Mouse (Mus musculus): ENCODE measurements at regions not wholly inside any gene's neighbourhood (a gene's known extent, or its start where the extent isn't known, plus 50 kb on each side); places are given as distances from the start of the nearest gene placed in this dataset.

DNA sequence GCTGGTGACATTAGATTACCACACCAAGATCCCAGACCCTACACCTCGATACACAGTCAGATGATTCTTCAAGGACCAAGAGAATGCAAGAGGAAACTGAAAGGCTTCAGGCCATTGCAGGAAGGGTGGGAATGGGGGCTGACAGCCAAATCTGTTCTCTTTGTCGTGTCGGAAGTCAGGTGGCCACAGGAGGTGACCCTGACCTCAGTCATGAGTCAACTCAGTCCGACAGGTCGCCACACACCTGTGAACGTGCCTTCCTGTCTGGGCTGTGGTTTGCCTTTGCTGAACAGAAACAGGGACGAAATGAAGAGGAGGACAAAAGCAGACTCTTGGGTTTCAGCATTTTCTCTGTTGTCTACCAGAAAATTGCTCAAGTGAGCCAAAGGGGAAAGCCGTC is 318.3 kb upstream of the Gm26657 start:
- no peak for DNase-seq

- no peak for DNase-seq
Measured at GRCm38 (mm10) chr4:56419122-56419913, 320.6 kb upstream of the Gm26657 start.

DNA sequence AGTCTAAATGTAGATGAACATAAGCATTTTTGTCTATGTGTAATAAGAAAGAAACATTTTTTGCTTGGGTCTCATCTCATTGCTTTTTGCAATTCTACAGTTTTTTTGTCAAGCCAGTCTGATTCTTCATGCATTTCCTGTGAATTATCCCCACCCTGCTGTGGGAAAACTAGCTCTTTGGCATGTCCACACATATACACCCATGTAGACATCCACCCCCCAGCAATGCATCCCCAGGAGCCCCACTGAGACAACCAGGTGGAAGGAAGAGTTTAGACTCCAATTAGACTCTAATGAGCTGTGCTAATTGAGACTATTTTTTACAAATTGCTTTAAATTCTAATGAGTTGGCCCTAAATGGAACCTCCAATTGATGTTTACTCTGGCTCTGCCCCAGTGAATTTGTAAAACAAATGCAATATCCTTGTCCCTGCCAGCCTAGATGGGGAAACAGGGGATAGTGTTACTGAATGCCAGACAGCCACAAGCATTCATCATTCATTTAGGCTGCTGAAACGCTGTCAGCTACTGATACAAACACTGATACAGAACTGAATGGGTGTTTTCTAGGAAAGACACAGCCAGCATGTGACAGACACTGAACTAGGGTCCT is 328.7 kb upstream of the Gm26657 start:
- no peak for DNase-seq

GRCm38 (mm10) chr4:56393793-56394192 is 346.1 kb upstream of the Gm26657 start:
- DNase-seq: no peak

GRCm38 (mm10) chr4:56387051-56387450 is 352.8 kb upstream of the Gm26657 start:
- DNase-seq: peak; percentile 34

- no peak for DNase-seq
Measured at GRCm38 (mm10) chr4:56375745-56376144, 364.1 kb upstream of the Gm26657 start.

GRCm38 (mm10) chr4:56374466-56374865 is 365.4 kb upstream of the Gm26657 start:
- DNase-seq: no peak

- no peak for DNase-seq
Measured at GRCm38 (mm10) chr4:56373746-56374145, 366.1 kb upstream of the Gm26657 start.

DNA sequence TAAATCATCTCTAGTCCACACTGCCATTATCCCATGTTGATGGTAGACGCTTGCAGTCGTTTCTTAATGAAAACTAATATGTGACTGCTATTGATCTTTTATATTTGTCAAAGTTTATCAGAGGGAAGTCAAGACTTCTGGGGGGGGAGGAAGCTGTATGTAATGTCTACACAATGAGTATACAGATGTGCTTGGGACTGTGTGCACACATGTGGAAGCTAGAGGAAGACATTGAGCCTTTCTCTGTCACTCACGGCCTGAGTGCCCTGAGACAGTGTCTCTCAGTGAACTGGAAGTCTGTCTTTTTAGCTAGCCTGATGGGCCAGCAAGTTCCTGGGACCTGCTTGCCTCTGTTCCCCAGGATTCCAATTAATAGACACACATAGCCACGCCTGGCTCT is 366.7 kb upstream of the Gm26657 start:
- DNase-seq: no peak

DNA sequence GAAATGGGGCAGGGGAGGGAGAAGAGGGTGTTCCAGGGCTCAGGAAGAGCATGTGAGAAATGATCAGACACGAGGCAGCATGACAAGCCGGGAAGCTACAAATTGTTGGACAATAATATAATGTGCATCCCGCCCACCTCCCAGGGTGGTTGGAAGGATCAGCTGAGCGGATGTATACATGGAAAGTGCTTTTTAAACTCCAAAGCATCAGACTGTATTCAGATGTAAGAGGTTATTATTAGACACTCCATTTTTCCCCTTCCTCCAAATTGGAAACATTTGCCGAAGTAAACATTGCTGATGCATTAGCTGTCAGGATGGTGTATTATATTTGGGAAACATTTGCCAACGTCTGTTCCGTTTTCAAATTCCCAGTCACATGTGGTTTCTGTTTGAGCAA is 367.2 kb upstream of the Gm26657 start:
- DNase-seq: peak; percentile 50

GRCm38 (mm10) chr4:56364594-56364993 is 375.3 kb upstream of the Gm26657 start:
- DNase-seq: no peak

- DNase-seq: peak; percentile 16
Measured at GRCm38 (mm10) chr4:56362121-56362520, 377.7 kb upstream of the Gm26657 start.

GRCm38 (mm10) chr4:56349216-56349615 is 390.7 kb upstream of the Gm26657 start:
- no peak for DNase-seq

DNA sequence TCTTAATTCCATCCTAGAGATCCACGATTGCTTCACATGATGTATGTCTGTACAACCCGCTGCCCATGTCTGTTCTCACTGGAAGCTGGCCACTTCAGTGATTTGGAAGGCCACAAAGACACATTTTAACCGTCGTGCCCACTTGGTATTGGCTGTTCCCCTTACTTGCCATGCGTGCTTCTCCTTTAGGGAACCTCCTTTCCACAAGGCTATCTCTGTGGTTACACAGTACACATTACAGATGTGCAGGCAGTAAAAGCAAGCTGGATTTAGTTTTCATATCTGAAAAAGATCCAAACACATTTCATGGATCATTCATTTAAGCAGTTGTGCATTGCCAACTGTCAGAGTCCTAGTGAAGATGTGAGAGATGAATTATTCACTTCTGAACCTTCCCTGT is 414.7 kb upstream of the Gm26657 start:
- no peak for DNase-seq

- no peak for DNase-seq
Measured at GRCm38 (mm10) chr4:56319134-56319533, 420.7 kb upstream of the Gm26657 start.

- peak; percentile 14 for DNase-seq
Measured at GRCm38 (mm10) chr4:56305664-56306330, 434.1 kb upstream of the Gm26657 start.

GRCm38 (mm10) chr4:56304275-56304674 is 435.6 kb upstream of the Gm26657 start:
- no peak for DNase-seq

GRCm38 (mm10) chr4:56287980-56288379 is 451.9 kb upstream of the Gm26657 start:
- DNase-seq: no peak

- peak; percentile 8 for DNase-seq
Measured at GRCm38 (mm10) chr4:56284490-56284889, 455.4 kb upstream of the Gm26657 start.

GRCm38 (mm10) chr4:56275836-56276235 is 464.0 kb upstream of the Gm26657 start:
- DNase-seq: no peak

DNA sequence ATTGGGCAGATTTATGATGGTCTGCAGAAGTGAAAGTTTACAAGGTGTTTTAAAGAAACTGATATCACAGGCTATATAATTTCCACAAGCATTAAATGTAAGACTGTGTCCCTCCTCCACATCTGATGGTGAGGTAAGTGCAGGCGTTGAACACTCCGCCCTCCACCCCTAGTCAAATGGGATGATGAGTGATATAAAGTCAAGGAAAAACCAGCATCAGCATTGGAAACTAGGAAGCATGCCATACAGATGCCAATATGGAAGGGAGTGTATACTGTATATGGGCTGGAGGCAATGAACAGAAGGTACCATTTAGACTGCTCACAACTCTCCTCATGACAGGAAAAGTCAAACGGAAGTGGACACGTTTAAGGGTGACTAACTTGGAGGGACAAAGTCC is 468.5 kb upstream of the Gm26657 start:
- no peak for DNase-seq

GRCm38 (mm10) chr4:56264626-56265025 is 475.2 kb upstream of the Gm26657 start:
- DNase-seq: no peak

DNA sequence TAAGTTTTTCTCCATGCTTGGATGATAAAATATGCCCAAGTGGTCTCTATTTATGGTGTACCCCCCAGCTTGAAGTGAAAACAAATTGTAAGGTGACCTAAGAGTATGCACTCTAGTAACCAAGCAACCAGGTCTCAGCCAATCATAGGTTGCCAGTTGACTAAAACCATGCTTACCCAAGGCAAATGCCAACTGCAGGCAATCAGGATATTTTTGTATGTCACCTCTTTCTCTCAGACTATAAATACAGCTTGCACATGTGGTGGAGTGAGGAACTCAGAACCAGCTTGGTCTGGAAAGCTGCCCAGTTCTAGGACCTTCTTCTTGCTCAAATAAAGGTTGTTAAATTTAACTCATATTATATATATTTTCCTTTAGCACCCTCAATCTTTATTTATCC is 476.0 kb upstream of the Gm26657 start:
- DNase-seq: no peak

DNA sequence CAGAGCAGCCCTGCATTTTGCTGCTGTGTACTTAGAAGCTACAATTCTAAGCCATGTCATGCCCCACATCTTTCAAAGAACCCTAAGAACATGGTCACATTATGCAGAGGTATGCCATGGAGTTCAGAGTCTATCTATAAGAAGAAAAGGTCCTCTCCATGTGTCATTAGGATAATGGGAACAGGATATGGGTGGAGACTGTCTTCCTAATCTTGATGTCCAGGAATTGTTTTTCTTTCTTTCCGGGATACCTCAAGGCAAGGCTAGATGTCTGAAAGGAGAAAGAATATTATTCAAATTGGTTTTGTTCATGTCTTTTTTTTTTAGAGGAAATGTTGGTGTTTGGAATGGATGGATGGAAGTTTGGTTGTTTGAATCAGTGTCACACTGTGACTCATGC is 477.3 kb upstream of the Gm26657 start:
- DNase-seq: no peak

Measured in lung, postnatal 10 days (tissue).